Mouse (Mus musculus): ENCODE measurements at regions not wholly inside any gene's neighbourhood (a gene's known extent, or its start where the extent isn't known, plus 50 kb on each side); places are given as distances from the start of the nearest gene placed in this dataset.

DNA sequence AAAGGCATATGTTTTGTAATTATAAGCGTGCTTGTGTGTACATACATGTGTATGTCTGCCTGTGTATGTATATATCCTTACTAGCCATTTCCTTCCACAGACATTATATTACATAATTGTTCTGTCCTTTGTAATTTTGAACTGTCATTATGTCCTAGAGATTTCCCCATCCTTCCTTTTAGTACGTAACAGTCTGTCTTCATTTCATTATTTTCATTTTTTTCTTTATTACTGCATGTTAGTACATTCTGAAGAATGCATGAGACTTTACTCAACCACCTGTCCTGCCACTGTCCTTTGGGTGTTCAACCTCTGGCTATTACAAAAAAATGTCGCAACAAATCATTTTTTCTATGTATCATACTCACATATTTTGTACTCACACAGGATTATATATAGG lies 292.2 kb upstream of the Pik3r1 start:
- H3K4me3 ChIP-seq = no peak overlapping the region
- H3K27me3 ChIP-seq = no peaks in the 10 kb centered on the region
- WGBS = 92% methylated on average over 3 of the region's 3 CpGs
- H3K36me3 ChIP-seq = no peaks in the 10 kb centered on the region
- no peak for ATAC-seq (ENCODE audit: low FRiP score, low read depth)
- no peaks in the 10 kb centered on the region for H3K9me3 ChIP-seq
- H3K27ac ChIP-seq = no peak overlapping the region
- peaks cover 5% of the 10 kb centered on the region; the same call in 1 of the 2 replicates for H3K4me1 ChIP-seq
- H3K4me2 ChIP-seq (replicated peaks) = no peak overlapping the region
- no peak overlapping the region for H3K9ac ChIP-seq

GRCm38 (mm10) chr13:102064590-102065273 lies 296.7 kb upstream of the Pik3r1 start:
- Histone ChIP-seq H3K9me3 (no peaks in the 10 kb centered on the region), H3K4me3 (no peak overlapping the region), H3K9ac (no peak overlapping the region), H3K4me1 (peaks cover 5% of the 10 kb centered on the region; the same call in 1 of the 2 replicates), H3K4me2 (replicated peaks) (no peak overlapping the region), H3K27ac (no peak overlapping the region), H3K36me3 (no peaks in the 10 kb centered on the region), H3K27me3 (no peaks in the 10 kb centered on the region)
- ATAC-seq (ENCODE audit: low FRiP score, low read depth) = no peak
- WGBS = 21% methylated on average over 7 of the region's 7 CpGs

DNA sequence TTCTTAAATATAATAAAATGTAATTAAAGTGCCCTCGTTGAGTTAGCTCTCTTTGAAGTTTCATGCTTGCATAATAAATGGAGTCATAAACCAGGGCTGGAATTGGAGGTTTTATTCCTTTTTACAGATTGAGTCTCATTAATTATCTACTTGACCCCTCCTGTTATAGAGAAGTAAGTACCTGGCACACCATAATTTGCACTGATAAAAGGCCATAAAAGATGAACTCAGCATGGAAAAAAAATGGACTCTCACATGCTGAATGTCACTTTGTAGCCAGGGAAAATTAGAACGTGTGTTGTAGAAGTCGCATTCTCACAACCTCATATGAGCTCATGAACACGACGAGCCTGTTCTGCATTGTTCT lies 297.2 kb upstream of the Pik3r1 start:
- H3K36me3 ChIP-seq = no peaks in the 10 kb centered on the region
- 43% methylated on average over 5 of the region's 5 CpGs for WGBS
- ATAC-seq (ENCODE audit: low FRiP score, low read depth) = no peak

GRCm38 (mm10) chr13:102065796-102066195 lies 297.8 kb upstream of the Pik3r1 start:
- H3K27ac ChIP-seq = no peak overlapping the region
- no peak overlapping the region for H3K9ac ChIP-seq
- H3K36me3 ChIP-seq = no peaks in the 10 kb centered on the region
- H3K4me1 ChIP-seq = peaks cover 7% of the 10 kb centered on the region; the same call in 1 of the 2 replicates
- H3K9me3 ChIP-seq = no peaks in the 10 kb centered on the region
- no peaks in the 10 kb centered on the region for H3K27me3 ChIP-seq
- 69% methylated on average over 5 of the region's 5 CpGs for WGBS
- no peak overlapping the region for H3K4me2 ChIP-seq (replicated peaks)
- no peak overlapping the region for H3K4me3 ChIP-seq
- ATAC-seq (ENCODE audit: low FRiP score, low read depth) = no peak

More for the DNA sequence above, 297.2 kb upstream of the Pik3r1 start:
- Histone ChIP-seq H3K27me3 (no peaks in the 10 kb centered on the region), H3K27ac (no peak overlapping the region), H3K4me3 (no peak overlapping the region), H3K4me1 (peaks cover 5% of the 10 kb centered on the region; the same call in 1 of the 2 replicates), H3K9me3 (no peaks in the 10 kb centered on the region), H3K4me2 (replicated peaks) (no peak overlapping the region), H3K9ac (no peak overlapping the region)

GRCm38 (mm10) chr13:102070740-102071139 lies 302.7 kb upstream of the Pik3r1 start:
- Histone ChIP-seq H3K9ac (no peak overlapping the region), H3K27me3 (no peaks in the 10 kb centered on the region), H3K4me1 (peaks cover 4% of the 10 kb centered on the region; the same call in 1 of the 2 replicates), H3K36me3 (no peaks in the 10 kb centered on the region), H3K9me3 (no peaks in the 10 kb centered on the region), H3K4me3 (no peak overlapping the region), H3K27ac (no peak overlapping the region), H3K4me2 (replicated peaks) (no peak overlapping the region)
- 29% methylated on average over 3 of the region's 3 CpGs for WGBS
- ATAC-seq (ENCODE audit: low FRiP score, low read depth) = no peak

DNA sequence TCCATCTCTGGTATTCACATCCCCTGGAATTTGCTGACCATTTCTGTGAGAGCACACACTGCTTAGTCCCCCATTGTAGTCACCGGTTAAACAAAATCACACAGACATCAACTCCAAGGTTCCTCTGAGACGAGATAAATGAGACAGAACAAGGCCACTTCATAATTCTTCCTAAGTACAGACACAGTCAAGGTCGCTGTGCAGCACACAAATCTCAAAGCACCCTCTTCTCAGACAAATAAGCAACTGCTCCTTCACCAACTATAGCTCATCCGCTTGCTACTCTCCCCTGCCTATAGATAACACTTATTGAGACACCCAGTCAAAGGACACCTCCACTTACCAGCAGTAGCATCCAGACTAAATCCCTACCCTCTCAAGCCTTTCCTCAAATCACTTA lies 304.3 kb upstream of the Pik3r1 start:
- Histone ChIP-seq H3K4me2 (replicated peaks) (no peak overlapping the region), H3K4me1 (peaks cover 4% of the 10 kb centered on the region; the same call in 1 of the 2 replicates), H3K27ac (no peak overlapping the region), H3K36me3 (no peaks in the 10 kb centered on the region), H3K4me3 (no peak overlapping the region), H3K9me3 (no peaks in the 10 kb centered on the region), H3K9ac (no peak overlapping the region), H3K27me3 (no peaks in the 10 kb centered on the region)
- 81% methylated on average over 4 of the region's 4 CpGs for WGBS
- ATAC-seq (ENCODE audit: low FRiP score, low read depth) = no peak

- H3K27ac ChIP-seq = no peak overlapping the region
- no peaks in the 10 kb centered on the region for H3K27me3 ChIP-seq
- whole genome bisulfite sequencing = 48% methylated on average over 1 of the region's 1 CpGs
- no peak overlapping the region for H3K9ac ChIP-seq
- no peak overlapping the region for H3K4me3 ChIP-seq
- H3K4me1 ChIP-seq = no peaks in the 10 kb centered on the region
- no peaks in the 10 kb centered on the region for H3K9me3 ChIP-seq
- no peak for ATAC-seq (ENCODE audit: low FRiP score, low read depth)
- no peaks in the 10 kb centered on the region for H3K36me3 ChIP-seq
- H3K4me2 ChIP-seq (replicated peaks) = no peak overlapping the region
These were observed 319.7 kb upstream of the Pik3r1 start for GRCm38 (mm10) chr13:102087766-102088165.

DNA sequence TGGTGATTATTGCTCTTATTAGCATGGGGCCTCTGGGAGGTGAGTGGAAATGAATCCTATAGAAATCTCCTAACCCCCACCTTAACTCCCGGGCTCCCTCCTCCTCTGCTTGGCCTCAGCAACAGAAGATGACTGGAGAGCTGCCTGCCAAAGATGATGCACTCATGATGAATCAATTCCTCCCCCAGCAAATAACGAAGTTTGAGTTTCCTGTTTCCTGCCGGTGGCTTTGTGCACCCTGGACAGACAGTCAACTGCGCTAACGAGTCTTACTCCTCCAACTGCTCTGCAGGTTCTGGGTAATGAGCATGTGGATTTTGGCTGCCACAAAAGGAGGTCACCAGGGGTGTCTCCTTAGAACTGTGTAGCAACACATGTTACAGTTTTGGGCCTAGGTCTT lies 321.5 kb upstream of the Pik3r1 start:
- Histone ChIP-seq H3K27me3 (no peaks in the 10 kb centered on the region), H3K9me3 (no peaks in the 10 kb centered on the region), H3K9ac (no peak overlapping the region), H3K4me2 (replicated peaks) (no peak overlapping the region), H3K4me3 (no peak overlapping the region), H3K36me3 (no peaks in the 10 kb centered on the region), H3K27ac (no peak overlapping the region), H3K4me1 (no peaks in the 10 kb centered on the region)
- WGBS = 30% methylated on average over 5 of the region's 5 CpGs
- no peak for ATAC-seq (ENCODE audit: low FRiP score, low read depth)

- Histone ChIP-seq H3K27me3 (no peaks in the 10 kb centered on the region), H3K4me2 (replicated peaks) (no peak overlapping the region), H3K9ac (no peak overlapping the region), H3K4me1 (no peaks in the 10 kb centered on the region), H3K9me3 (no peaks in the 10 kb centered on the region), H3K36me3 (no peaks in the 10 kb centered on the region), H3K4me3 (no peak overlapping the region), H3K27ac (no peak overlapping the region)
- 91% methylated on average over 4 of the region's 4 CpGs for WGBS
- ATAC-seq (ENCODE audit: low FRiP score, low read depth) = no peak
These were observed 326.2 kb upstream of the Pik3r1 start for GRCm38 (mm10) chr13:102094193-102094592.

- no peaks in the 10 kb centered on the region for H3K9me3 ChIP-seq
- H3K4me2 ChIP-seq (replicated peaks) = no peak overlapping the region
- H3K27me3 ChIP-seq = no peaks in the 10 kb centered on the region
- no peaks in the 10 kb centered on the region for H3K36me3 ChIP-seq
- ATAC-seq (ENCODE audit: low FRiP score, low read depth) = no peak
- WGBS = 86% methylated on average over 1 of the region's 1 CpGs
- no peaks in the 10 kb centered on the region for H3K4me1 ChIP-seq
- H3K9ac ChIP-seq = no peak overlapping the region
- no peak overlapping the region for H3K4me3 ChIP-seq
- H3K27ac ChIP-seq = no peak overlapping the region
These were observed 335.1 kb upstream of the Pik3r1 start for GRCm38 (mm10) chr13:102103161-102103560.

DNA sequence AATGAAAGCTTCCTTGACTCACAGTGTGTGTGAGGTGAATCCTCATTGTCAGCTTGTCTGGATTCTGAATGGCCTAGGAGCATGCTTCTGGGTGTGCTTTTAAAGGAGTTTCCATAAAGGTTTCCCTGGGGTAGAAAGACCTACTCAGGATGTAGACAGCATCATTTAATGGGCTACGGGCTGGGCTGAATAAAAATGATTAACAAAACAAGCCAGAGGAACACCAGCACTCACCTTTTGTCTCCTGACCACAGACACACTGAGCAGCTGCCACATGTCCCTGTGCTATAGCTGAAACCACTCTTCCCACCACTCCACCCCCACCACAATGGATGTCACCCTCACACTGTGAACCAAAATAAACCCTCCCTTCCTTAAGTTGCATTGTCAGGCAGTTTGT lies 338.2 kb upstream of the Pik3r1 start:
- 83% methylated on average over 1 of the region's 1 CpGs for WGBS
- Histone ChIP-seq H3K9ac (no peak overlapping the region), H3K4me3 (no peak overlapping the region), H3K4me1 (no peaks in the 10 kb centered on the region), H3K27ac (no peak overlapping the region), H3K9me3 (no peaks in the 10 kb centered on the region), H3K4me2 (replicated peaks) (no peak overlapping the region), H3K27me3 (no peaks in the 10 kb centered on the region), H3K36me3 (no peaks in the 10 kb centered on the region)
- ATAC-seq (ENCODE audit: low FRiP score, low read depth) = no peak

GRCm38 (mm10) chr13:102108204-102108603 lies 340.2 kb upstream of the Pik3r1 start:
- Histone ChIP-seq H3K9ac (no peak overlapping the region), H3K4me1 (no peaks in the 10 kb centered on the region), H3K27ac (no peak overlapping the region), H3K4me3 (no peak overlapping the region), H3K27me3 (no peaks in the 10 kb centered on the region), H3K4me2 (replicated peaks) (no peak overlapping the region), H3K36me3 (no peaks in the 10 kb centered on the region), H3K9me3 (no peaks in the 10 kb centered on the region)
- ATAC-seq (ENCODE audit: low FRiP score, low read depth) = no peak
- WGBS = 63% methylated on average over 1 of the region's 1 CpGs

DNA sequence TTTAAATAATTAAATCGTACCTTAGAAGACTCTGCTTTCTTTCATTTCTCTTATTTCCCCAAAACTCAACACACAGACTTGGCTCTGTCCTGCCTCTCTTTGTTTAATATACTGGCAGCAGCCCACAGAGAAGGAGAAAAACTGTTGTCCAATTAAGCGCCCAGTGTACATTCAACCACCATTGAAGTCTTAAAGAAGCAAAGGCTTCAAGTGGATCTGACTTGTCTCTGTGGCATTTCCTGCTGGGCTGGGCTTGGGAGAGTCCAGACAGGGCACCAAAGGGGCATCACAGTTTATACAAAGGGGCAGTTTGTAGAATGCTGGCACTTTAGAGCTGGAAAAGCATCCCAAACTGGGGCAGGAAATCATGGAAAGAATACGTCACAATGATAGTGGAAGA lies 340.9 kb upstream of the Pik3r1 start:
- H3K9ac ChIP-seq = no peak overlapping the region
- H3K27me3 ChIP-seq = no peaks in the 10 kb centered on the region
- whole genome bisulfite sequencing = 82% methylated on average over 3 of the region's 3 CpGs

More for the DNA sequence above, 340.9 kb upstream of the Pik3r1 start:
- no peak for ATAC-seq (ENCODE audit: low FRiP score, low read depth)
- Histone ChIP-seq H3K4me1 (no peaks in the 10 kb centered on the region), H3K4me3 (no peak overlapping the region), H3K36me3 (no peaks in the 10 kb centered on the region), H3K9me3 (no peaks in the 10 kb centered on the region), H3K27ac (no peak overlapping the region), H3K4me2 (replicated peaks) (no peak overlapping the region)
